Mouse (Mus musculus): ENCODE results near the gene Acsbg2.
A peak's percentile ranks its signal among the peaks of the same experiment; 100 is the strongest.

The Acsbg2 gene

GRCm38 (mm10) chr17:56819032-56819545 is 55.2 kb downstream of the Acsbg2 start:
- no peak for DNase-seq

GRCm38 (mm10) chr17:56818067-56818636 is 56.1 kb downstream of the Acsbg2 start:
- peak; percentile 64 to 71 for DNase-seq

DNA sequence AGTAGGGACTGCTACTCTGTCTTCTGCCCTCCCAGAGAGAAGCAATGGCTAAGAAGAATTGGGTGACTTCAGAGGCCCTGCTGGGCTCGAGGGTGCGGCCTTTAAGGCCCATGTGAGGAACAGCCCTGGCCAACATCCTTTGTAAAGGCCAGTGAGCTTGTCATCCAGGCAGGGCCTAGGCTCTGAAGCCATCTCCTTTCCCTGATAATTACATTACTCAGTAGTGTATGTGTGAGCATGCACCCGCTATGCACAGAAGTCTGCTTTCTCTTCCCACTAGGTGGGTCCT is 59.2 kb downstream of the Acsbg2 start:
- DNase-seq: no peak

GRCm38 (mm10) chr17:56814316-56815056 is 59.8 kb downstream of the Acsbg2 start:
- peak; percentile 82 to 85 for DNase-seq

DNA sequence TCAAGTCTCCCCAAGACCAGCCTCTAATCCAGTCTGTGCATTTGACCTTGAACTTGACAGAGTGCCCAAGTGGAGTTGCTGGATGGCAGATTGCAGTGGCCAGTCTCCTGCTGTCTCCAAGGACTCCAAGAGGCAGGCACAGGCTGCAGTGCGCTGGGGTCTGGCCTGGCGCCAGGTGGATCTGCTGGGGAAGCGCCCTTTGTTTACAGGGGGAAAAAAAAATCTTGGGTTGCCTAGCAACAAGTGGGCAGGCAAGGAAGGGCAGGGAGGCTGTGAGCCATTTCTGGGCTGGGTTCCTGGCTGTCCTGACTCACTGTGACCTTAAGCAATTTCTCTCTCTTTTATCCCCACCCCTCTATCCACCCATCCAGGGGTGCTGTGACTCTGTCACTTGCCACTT is 64.0 kb downstream of the Acsbg2 start:
- peak; percentile 84 to 90 for DNase-seq

DNA sequence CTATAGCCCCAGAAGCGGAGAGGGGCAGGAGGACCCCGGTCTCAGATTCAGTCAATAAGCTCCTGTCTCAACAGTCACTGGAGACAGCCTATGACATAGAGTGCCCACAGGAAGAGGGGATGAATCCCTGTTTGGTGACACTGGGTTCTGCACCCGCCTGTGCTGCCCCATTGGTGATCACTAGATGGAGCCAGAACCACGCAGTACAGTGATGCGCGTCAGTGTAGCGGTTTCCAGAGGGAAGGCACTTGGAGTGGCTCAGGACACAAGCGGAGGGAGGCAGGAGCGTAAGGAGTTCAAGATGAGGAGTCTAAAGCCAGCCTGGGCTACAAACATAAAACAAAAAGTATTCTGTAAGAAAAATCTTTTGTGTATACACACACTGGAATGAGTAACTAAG is 65.7 kb downstream of the Acsbg2 start:
- DNase-seq: peak; percentile 85 to 86

GRCm38 (mm10) chr17:56805784-56806183 is 68.5 kb downstream of the Acsbg2 start:
- DNase-seq: no peak

GRCm38 (mm10) chr17:56804952-56805351 is 69.3 kb downstream of the Acsbg2 start:
- DNase-seq: no peak

- no peak for DNase-seq
These were observed 72.2 kb downstream of the Acsbg2 start for GRCm38 (mm10) chr17:56802065-56802464.

- DNase-seq: no peak
These were observed 75.0 kb downstream of the Acsbg2 start for GRCm38 (mm10) chr17:56799276-56799675.

DNA sequence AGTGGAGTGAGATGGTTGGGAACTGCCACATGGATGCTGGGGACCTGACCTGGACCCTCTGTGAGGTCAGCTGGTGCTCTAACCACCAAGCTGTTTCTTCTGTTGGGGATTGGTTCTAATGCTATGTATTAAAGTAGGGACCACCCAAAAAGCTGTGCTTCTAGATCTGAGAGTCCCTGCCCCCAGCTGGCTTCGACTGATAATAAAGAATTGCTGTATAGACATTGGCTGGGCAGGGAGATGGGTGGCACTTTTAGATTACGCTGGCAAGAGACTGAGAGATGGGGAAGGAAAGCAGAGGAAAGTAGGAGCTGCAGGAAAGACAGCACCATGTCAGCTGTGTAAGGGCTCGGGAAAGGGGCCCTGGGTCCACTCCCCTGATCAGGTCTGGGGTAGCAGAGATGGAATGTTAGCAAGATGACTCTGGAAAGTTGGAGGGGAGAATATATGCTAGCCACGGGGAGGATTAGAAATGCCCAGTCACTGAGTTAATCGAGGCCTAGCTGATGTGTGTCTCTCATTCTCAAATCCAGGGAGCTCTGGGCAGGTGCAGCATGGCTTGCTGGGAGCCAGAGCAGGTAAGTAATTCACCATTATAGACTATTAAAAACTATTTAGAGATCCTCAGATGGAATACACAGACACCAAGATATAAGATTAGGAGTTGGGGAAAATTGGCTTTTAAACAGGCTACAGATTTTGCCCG is 80.5 kb downstream of the Acsbg2 start:
- DNase-seq: no peak
